Mouse (Mus musculus): ENCODE measurements around the gene Zfp692. TPM values are rescaled to one million over a fixed set of nuclear protein-coding genes. Genes with fewer than 3 reads are reported as not detected.

Gene Zfp692
- total and polyA plus RNA-seq, 3 experiments: 14.5 to 17.5 (median 15.5) TPM

DNA sequence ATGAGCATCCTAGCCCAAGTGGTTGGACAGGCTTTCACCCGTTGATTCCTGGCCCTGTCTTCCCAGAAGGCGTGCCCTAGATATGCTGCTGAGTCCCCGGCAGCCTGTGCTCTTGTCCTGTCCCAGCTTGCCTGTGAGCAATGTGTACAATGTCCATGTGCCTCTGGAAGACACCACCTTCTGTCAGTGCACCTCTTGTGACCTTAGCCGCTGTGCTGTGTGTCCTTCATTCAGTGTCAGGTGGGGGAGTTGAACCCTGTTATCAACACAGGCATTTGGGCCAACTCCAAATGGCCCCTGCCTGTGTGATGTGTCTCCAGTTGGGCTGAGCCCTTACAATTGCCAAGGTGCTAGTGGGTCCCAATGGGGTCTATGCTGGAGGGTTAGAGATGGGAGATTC, 39.9 kb downstream of the Zfp692 start:
- Histone ChIP-seq H3K4me1 (ENCODE audit: insufficient read depth, low read depth, low read length) (peaks cover 10% of the 10 kb centered on the region), H3K4me3 (ENCODE audit: low read depth, low read length) (no peak overlapping the region), H3K36me3 (replicated peaks) (peaks cover 54% of the 10 kb centered on the region), H3K27me3 (ENCODE audit: insufficient read depth, low read length) (no peaks in the 10 kb centered on the region), H3K9me3 (replicated peaks) (no peaks in the 10 kb centered on the region)
- DNase-seq (ENCODE audit: low spot score) (no peak), ATAC-seq (ENCODE audit: extremely low read depth, insufficient number of reproducible peaks, low FRiP score, poor library complexity, severe bottlenecking) (no peak)
- no peak for TF ChIP-seq TAL1 (conservative IDR thresholded peaks at IDR 0.05; ENCODE audit: low read depth, low read length)
- TF ChIP-seq GATA2 (IDR thresholded peaks at IDR 0.05; ENCODE audit: borderline replicate concordance, low read depth, low read length): no peak
- no peak for TF ChIP-seq GATA1 (IDR thresholded peaks at IDR 0.05; ENCODE audit: borderline replicate concordance, low read length)
- TF ChIP-seq CTCF (IDR thresholded peaks at IDR 0.05; ENCODE audit: low read depth, low read length): no peak
- no peak for TF ChIP-seq POLR2AphosphoS5 (IDR thresholded peaks at IDR 0.05; ENCODE audit: insufficient replicate concordance, low read depth, low read length)

- ATAC-seq (ENCODE audit: extremely low read depth, insufficient number of reproducible peaks, low FRiP score, poor library complexity, severe bottlenecking): no peak
- DNase-seq (ENCODE audit: low spot score): no peak
- Histone ChIP-seq H3K9me3 (replicated peaks) (no peaks in the 10 kb centered on the region), H3K4me3 (ENCODE audit: low read depth, low read length) (no peak overlapping the region), H3K27me3 (ENCODE audit: insufficient read depth, low read length) (no peaks in the 10 kb centered on the region), H3K36me3 (replicated peaks) (peaks cover 37% of the 10 kb centered on the region), H3K4me1 (ENCODE audit: insufficient read depth, low read depth, low read length) (peaks cover 47% of the 10 kb centered on the region)
- TF ChIP-seq GATA1 (IDR thresholded peaks at IDR 0.05; ENCODE audit: borderline replicate concordance, low read length) (no peak), POLR2AphosphoS5 (IDR thresholded peaks at IDR 0.05; ENCODE audit: insufficient replicate concordance, low read depth, low read length) (no peak), CTCF (IDR thresholded peaks at IDR 0.05; ENCODE audit: low read depth, low read length) (no peak), GATA2 (IDR thresholded peaks at IDR 0.05; ENCODE audit: borderline replicate concordance, low read depth, low read length) (no peak), TAL1 (conservative IDR thresholded peaks at IDR 0.05; ENCODE audit: low read depth, low read length) (no peak)
Observed at GRCm38 (mm10) chr11:58350628-58351027, 43.8 kb downstream of the Zfp692 start.

DNA sequence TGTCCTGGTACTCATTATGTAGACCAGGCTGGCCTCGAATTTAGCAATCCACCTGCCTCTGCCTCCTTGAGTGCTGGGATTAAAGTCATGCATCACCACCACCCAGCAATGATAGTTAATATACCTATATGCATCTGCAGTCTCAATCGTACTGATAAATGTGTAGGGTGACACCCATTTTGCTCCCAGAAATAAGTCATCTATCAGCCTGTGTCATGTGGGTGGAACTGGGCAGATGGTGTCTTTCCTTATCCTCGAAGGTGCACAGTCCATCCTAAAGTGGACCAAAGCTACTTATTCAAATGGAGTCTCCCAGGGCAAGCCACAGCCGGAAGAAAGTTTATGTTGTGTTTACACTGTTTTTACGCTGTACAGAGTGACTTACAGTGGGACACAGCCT, 44.3 kb downstream of the Zfp692 start:
- Histone ChIP-seq H3K4me1 (ENCODE audit: insufficient read depth, low read depth, low read length) (peaks cover 47% of the 10 kb centered on the region), H3K27me3 (ENCODE audit: insufficient read depth, low read length) (no peaks in the 10 kb centered on the region), H3K36me3 (replicated peaks) (peaks cover 32% of the 10 kb centered on the region), H3K4me3 (ENCODE audit: low read depth, low read length) (no peak overlapping the region), H3K9me3 (replicated peaks) (no peaks in the 10 kb centered on the region)
- DNase-seq (ENCODE audit: low spot score) (no peak), ATAC-seq (ENCODE audit: extremely low read depth, insufficient number of reproducible peaks, low FRiP score, poor library complexity, severe bottlenecking) (no peak)
- TF ChIP-seq POLR2AphosphoS5 (IDR thresholded peaks at IDR 0.05; ENCODE audit: insufficient replicate concordance, low read depth, low read length): no peak
- TF ChIP-seq TAL1 (conservative IDR thresholded peaks at IDR 0.05; ENCODE audit: low read depth, low read length): no peak
- no peak for TF ChIP-seq GATA1 (IDR thresholded peaks at IDR 0.05; ENCODE audit: borderline replicate concordance, low read length)
- no peak for TF ChIP-seq GATA2 (IDR thresholded peaks at IDR 0.05; ENCODE audit: borderline replicate concordance, low read depth, low read length)
- TF ChIP-seq CTCF (IDR thresholded peaks at IDR 0.05; ENCODE audit: low read depth, low read length): no peak

DNA sequence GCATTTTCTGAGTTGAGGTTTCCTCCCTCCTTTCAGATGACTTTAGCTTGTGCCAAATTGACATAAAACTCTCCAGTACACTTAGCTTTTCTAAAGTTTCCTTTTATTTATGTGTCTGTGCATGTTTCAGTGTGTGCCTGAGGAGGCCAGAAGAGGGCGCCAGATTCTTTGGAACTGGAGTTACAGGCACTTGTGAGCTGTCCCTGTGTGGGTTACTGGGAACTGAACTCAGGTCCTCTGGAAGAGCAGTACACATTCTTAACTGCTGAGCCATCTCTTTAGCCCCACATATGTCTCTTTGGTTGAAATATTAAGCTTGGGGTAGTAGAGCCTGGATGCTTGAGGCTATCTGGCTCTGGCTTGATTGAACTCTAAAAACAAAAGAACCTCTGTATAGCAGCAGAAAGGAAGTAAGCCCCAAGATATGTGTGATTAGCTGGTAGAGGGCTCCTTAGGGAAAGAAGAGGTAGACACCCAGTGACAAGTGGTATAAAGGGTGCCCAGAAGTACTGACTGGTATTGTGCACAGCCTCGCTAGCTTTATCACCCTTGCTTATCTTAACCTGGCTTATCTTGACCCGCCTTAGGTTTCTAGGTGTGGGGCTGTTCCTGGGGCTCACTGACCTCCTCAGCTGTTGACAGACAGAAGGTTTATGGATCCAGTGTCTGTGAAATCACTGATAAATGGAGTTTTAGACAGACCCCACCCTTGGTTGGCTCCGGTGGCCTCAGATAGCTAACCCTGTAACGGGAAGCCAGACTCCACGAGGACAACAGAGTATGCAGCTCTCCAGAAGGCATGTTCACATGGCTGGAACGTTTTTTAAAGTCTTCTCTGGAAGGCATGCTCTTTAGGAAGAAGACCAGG, 46.0 kb downstream of the Zfp692 start:
- H3K27me3 ChIP-seq (ENCODE audit: insufficient read depth, low read length): no peaks in the 10 kb centered on the region
- H3K9me3 ChIP-seq (replicated peaks): no peaks in the 10 kb centered on the region
- H3K36me3 ChIP-seq (replicated peaks): peaks cover 14% of the 10 kb centered on the region
- H3K4me1 ChIP-seq (ENCODE audit: insufficient read depth, low read depth, low read length): peaks cover 56% of the 10 kb centered on the region
- ATAC-seq (ENCODE audit: extremely low read depth, insufficient number of reproducible peaks, low FRiP score, poor library complexity, severe bottlenecking): peak; percentile 94
- DNase-seq (ENCODE audit: low spot score): peak; percentile 77
- no peak for TF ChIP-seq POLR2AphosphoS5 (IDR thresholded peaks at IDR 0.05; ENCODE audit: insufficient replicate concordance, low read depth, low read length)
- peak; percentile 97 for TF ChIP-seq GATA2 (IDR thresholded peaks at IDR 0.05; ENCODE audit: borderline replicate concordance, low read depth, low read length)
- peak; percentile 36 for TF ChIP-seq CTCF (IDR thresholded peaks at IDR 0.05; ENCODE audit: low read depth, low read length)
- TF ChIP-seq TAL1 (conservative IDR thresholded peaks at IDR 0.05; ENCODE audit: low read depth, low read length): peak; percentile 93
- H3K4me3 ChIP-seq (ENCODE audit: low read depth, low read length): no peak overlapping the region; the same call in 1 of the 2 replicates

DNA sequence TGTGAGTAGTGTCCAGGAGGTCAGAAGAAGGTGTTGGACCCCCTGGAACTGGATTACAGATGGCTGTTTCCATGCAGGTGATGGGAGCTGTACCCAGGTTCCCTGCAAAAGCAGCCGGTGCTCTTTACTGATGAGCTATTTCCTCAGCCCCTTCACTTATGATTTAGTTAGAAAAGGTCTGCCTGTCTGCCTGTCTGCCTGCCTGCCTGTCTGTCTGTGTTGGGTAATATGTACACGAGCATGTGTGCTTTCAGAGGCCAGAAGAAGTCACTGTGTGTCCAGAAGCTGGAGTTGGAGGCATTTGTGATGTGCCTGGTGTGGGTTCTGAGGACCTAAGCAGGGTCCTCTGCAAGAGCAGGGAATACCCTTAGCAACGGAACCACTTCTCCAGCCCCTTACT, 46.8 kb downstream of the Zfp692 start:
- peak overlapping the region; percentile 27; the same call in 1 of the 2 replicates for H3K4me3 ChIP-seq (ENCODE audit: low read depth, low read length)
- no peaks in the 10 kb centered on the region for H3K27me3 ChIP-seq (ENCODE audit: insufficient read depth, low read length)
- peaks cover 9% of the 10 kb centered on the region for H3K36me3 ChIP-seq (replicated peaks)
- no peak for DNase-seq (ENCODE audit: low spot score)
- no peak for TF ChIP-seq POLR2AphosphoS5 (IDR thresholded peaks at IDR 0.05; ENCODE audit: insufficient replicate concordance, low read depth, low read length)
- TF ChIP-seq GATA1 (IDR thresholded peaks at IDR 0.05; ENCODE audit: borderline replicate concordance, low read length): no peak
- no peak for TF ChIP-seq GATA2 (IDR thresholded peaks at IDR 0.05; ENCODE audit: borderline replicate concordance, low read depth, low read length)
- no peak for TF ChIP-seq TAL1 (conservative IDR thresholded peaks at IDR 0.05; ENCODE audit: low read depth, low read length)
- TF ChIP-seq CTCF (IDR thresholded peaks at IDR 0.05; ENCODE audit: low read depth, low read length): no peak
- H3K9me3 ChIP-seq (replicated peaks): no peaks in the 10 kb centered on the region
- peaks cover 58% of the 10 kb centered on the region for H3K4me1 ChIP-seq (ENCODE audit: insufficient read depth, low read depth, low read length)
- no peak for ATAC-seq (ENCODE audit: extremely low read depth, insufficient number of reproducible peaks, low FRiP score, poor library complexity, severe bottlenecking)

DNA sequence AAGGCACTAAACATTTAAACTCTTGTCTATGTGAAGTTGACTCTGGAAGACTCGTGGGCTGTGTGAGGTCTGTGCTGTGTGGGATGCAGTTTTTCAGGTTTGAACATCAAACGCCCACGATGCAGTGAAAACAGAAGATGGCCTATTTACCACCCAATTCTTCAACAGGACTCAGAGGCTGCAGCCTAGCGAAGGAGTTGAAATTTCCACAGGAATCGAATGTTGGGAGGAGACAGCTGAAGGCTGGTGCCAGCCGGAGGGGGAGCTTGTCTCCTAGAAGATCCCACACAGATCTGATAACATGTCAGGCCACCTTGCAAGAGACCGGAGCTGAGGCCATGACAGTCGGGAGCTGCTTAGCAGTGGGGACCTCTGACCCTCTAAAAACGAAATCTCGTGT, 47.6 kb downstream of the Zfp692 start:
- no peak for ATAC-seq (ENCODE audit: extremely low read depth, insufficient number of reproducible peaks, low FRiP score, poor library complexity, severe bottlenecking)
- H3K4me1 ChIP-seq (ENCODE audit: insufficient read depth, low read depth, low read length): peaks cover 58% of the 10 kb centered on the region

More for the DNA sequence above, 47.6 kb downstream of the Zfp692 start:
- no peaks in the 10 kb centered on the region for H3K9me3 ChIP-seq (replicated peaks)
- no peak overlapping the region; the same call in 1 of the 2 replicates for H3K4me3 ChIP-seq (ENCODE audit: low read depth, low read length)
- TF ChIP-seq TAL1 (conservative IDR thresholded peaks at IDR 0.05; ENCODE audit: low read depth, low read length): no peak
- no peak for TF ChIP-seq POLR2AphosphoS5 (IDR thresholded peaks at IDR 0.05; ENCODE audit: insufficient replicate concordance, low read depth, low read length)
- TF ChIP-seq CTCF (IDR thresholded peaks at IDR 0.05; ENCODE audit: low read depth, low read length): no peak
- no peak for TF ChIP-seq GATA1 (IDR thresholded peaks at IDR 0.05; ENCODE audit: borderline replicate concordance, low read length)
- TF ChIP-seq GATA2 (IDR thresholded peaks at IDR 0.05; ENCODE audit: borderline replicate concordance, low read depth, low read length): no peak
- no peaks in the 10 kb centered on the region for H3K27me3 ChIP-seq (ENCODE audit: insufficient read depth, low read length)
- no peak for DNase-seq (ENCODE audit: low spot score)
- H3K36me3 ChIP-seq (replicated peaks): peaks cover 2% of the 10 kb centered on the region

Data from G1E (cell line).